Mouse (Mus musculus): Measurements from ENCODE around the gene Dkk3. TPM values are rescaled to one million over a fixed set of nuclear protein-coding genes. Genes with fewer than 3 reads are reported as not detected.
"Not testable (repeated sequence)": the region's sequence is repeated elsewhere in the genome, so short reads cannot be mapped to it uniquely, and the experiment has no call there.

The Dkk3 gene
- polyA plus RNA-seq, 1 experiment: 106 TPM

- peak; percentile 73 to 80 for DNase-seq (ENCODE audit: extremely low spot score in 1 of 2, low spot score in 1 of 2)
Observed at GRCm38 (mm10) chr7:112172669-112173068, 13.8 kb upstream of the Dkk3 start.

- DNase-seq (ENCODE audit: extremely low spot score in 1 of 2, low spot score in 1 of 2): peak in 1 of 2 experiments; percentile 33
Observed at GRCm38 (mm10) chr7:112169955-112170692, 11.3 kb upstream of the Dkk3 start.

GRCm38 (mm10) chr7:112165593-112165992 is 6.7 kb upstream of the Dkk3 start:
- DNase-seq (ENCODE audit: extremely low spot score in 1 of 2, low spot score in 1 of 2): no peak

- not testable (repeated sequence) for DNase-seq (ENCODE audit: extremely low spot score in 1 of 2, low spot score in 1 of 2)
Observed at GRCm38 (mm10) chr7:112165032-112165431, 6.2 kb upstream of the Dkk3 start.

- DNase-seq (ENCODE audit: extremely low spot score in 1 of 2, low spot score in 1 of 2): no peak
Observed at GRCm38 (mm10) chr7:112164430-112164829, 5.6 kb upstream of the Dkk3 start.

- no peak for DNase-seq (ENCODE audit: extremely low spot score in 1 of 2, low spot score in 1 of 2)
Observed at GRCm38 (mm10) chr7:112159835-112160234, 978 bp upstream of the Dkk3 start.

GRCm38 (mm10) chr7:112158316-112158741 is 528 bp downstream of the Dkk3 start:
- no peak for DNase-seq (ENCODE audit: extremely low spot score in 1 of 2, low spot score in 1 of 2)

- DNase-seq (ENCODE audit: extremely low spot score in 1 of 2, low spot score in 1 of 2): no peak
Observed at GRCm38 (mm10) chr7:112157584-112158315, 1.1 kb downstream of the Dkk3 start.

- no peak for DNase-seq (ENCODE audit: extremely low spot score in 1 of 2, low spot score in 1 of 2)
Observed at GRCm38 (mm10) chr7:112155194-112155593, 3.7 kb downstream of the Dkk3 start.

- no peak for DNase-seq (ENCODE audit: extremely low spot score in 1 of 2, low spot score in 1 of 2)
Observed at GRCm38 (mm10) chr7:112154445-112154844, 4.4 kb downstream of the Dkk3 start.

GRCm38 (mm10) chr7:112149113-112149512 is 9.7 kb downstream of the Dkk3 start:
- no peak for DNase-seq (ENCODE audit: extremely low spot score in 1 of 2, low spot score in 1 of 2)

- DNase-seq (ENCODE audit: extremely low spot score in 1 of 2, low spot score in 1 of 2): no peak
Observed at GRCm38 (mm10) chr7:112147979-112148378, 10.9 kb downstream of the Dkk3 start.

- DNase-seq (ENCODE audit: extremely low spot score in 1 of 2, low spot score in 1 of 2): no peak
Observed at GRCm38 (mm10) chr7:112144646-112145179, 14.1 kb downstream of the Dkk3 start.

GRCm38 (mm10) chr7:112143978-112144377 is 14.9 kb downstream of the Dkk3 start:
- no peak for DNase-seq (ENCODE audit: extremely low spot score in 1 of 2, low spot score in 1 of 2)

- no peak for DNase-seq (ENCODE audit: extremely low spot score in 1 of 2, low spot score in 1 of 2)
Observed at GRCm38 (mm10) chr7:112143090-112143500, 15.8 kb downstream of the Dkk3 start.

GRCm38 (mm10) chr7:112142616-112143015 is 16.2 kb downstream of the Dkk3 start:
- DNase-seq (ENCODE audit: extremely low spot score in 1 of 2, low spot score in 1 of 2): no peak

GRCm38 (mm10) chr7:112140725-112141124 is 18.1 kb downstream of the Dkk3 start:
- no peak for DNase-seq (ENCODE audit: extremely low spot score in 1 of 2, low spot score in 1 of 2)

GRCm38 (mm10) chr7:112138509-112139405 is 20.1 kb downstream of the Dkk3 start:
- DNase-seq (ENCODE audit: extremely low spot score in 1 of 2, low spot score in 1 of 2): no peak

- DNase-seq (ENCODE audit: extremely low spot score in 1 of 2, low spot score in 1 of 2): no peak
Observed at GRCm38 (mm10) chr7:112138168-112138508, 20.7 kb downstream of the Dkk3 start.

GRCm38 (mm10) chr7:112136537-112136936 is 22.3 kb downstream of the Dkk3 start:
- DNase-seq (ENCODE audit: extremely low spot score in 1 of 2, low spot score in 1 of 2): no peak

- DNase-seq (ENCODE audit: extremely low spot score in 1 of 2, low spot score in 1 of 2): no peak
Observed at GRCm38 (mm10) chr7:112135161-112135560, 23.7 kb downstream of the Dkk3 start.
